Mouse (Mus musculus): ENCODE measurements around the gene Faim2.
A peak's percentile ranks its signal among the peaks of the same experiment; 100 is the strongest.

Gene Faim2

GRCm38 (mm10) chr15:99505324-99506095, 22.5 kb downstream of the Faim2 start:
- peak; percentile 53 for DNase-seq (ENCODE audit: low spot score)

DNA sequence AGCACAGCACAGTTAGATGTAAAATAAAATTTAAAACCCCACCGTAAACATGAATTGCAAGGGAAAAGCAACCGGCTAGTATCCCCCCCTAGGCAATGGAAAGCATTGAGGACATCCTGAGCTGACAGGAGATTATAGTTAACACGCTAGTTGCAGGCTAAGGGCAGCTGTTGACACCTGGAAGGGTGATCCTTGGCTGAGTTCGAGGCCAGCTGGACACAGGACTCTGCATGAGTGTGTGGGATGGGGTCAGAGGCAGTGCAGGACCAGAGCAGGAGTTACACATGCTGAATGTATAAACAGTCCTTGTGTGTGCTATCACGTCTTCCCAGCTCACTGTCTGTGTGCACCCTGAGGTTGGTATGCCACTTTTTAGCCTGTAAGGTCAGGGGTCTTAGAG, 24.7 kb downstream of the Faim2 start:
- DNase-seq (ENCODE audit: low spot score): no peak

GRCm38 (mm10) chr15:99502311-99502831, 25.6 kb downstream of the Faim2 start:
- DNase-seq (ENCODE audit: low spot score): peak; percentile 28

- DNase-seq (ENCODE audit: low spot score): no peak
These were observed 26.4 kb downstream of the Faim2 start for GRCm38 (mm10) chr15:99501292-99502260.

DNA sequence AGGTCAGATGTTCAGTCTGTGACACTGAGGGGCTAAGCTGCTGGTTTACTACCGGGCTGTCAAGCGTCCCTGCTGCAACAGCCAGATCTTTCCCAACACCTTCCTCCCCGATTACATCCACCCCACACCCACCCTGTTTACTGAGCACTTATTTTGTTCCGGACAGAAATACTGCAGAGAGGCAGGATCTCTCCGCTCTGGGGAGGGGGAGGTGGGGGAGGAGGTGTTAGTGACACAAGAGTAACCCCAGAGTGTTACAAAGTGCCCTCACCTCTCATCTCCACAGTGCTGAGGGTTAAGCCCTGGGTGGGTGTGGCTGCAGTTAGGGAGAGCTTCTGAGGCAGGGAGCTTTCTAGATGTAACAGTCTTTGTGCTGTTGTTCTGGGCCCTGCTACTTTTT, 27.6 kb downstream of the Faim2 start:
- DNase-seq (ENCODE audit: low spot score): no peak

DNA sequence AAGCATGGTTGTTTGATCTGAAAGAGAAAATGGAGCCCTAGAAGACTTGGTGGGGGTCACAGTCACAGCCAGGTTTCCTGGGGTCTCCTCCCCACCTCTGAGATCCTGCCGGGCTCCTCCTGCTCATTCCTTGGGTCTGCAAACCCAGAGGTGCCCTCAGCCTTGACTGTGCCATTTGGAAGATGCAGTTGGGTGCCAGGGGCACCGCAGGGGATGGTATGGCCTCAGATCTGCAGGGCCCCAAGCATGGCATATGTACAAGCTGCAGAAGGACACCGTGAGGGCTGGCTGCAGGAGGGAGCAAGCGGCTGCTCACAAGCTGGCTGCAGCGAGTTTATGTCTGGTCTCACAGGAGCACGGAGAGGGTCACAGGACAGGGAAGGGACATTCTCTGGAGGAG, 28.2 kb downstream of the Faim2 start:
- no peak for DNase-seq (ENCODE audit: low spot score)

GRCm38 (mm10) chr15:99498781-99499180, 29.2 kb downstream of the Faim2 start:
- no peak for DNase-seq (ENCODE audit: low spot score)

GRCm38 (mm10) chr15:99498356-99498755, 29.6 kb downstream of the Faim2 start:
- no peak for DNase-seq (ENCODE audit: low spot score)

GRCm38 (mm10) chr15:99497527-99498242, 30.3 kb downstream of the Faim2 start:
- no peak for DNase-seq (ENCODE audit: low spot score)

DNA sequence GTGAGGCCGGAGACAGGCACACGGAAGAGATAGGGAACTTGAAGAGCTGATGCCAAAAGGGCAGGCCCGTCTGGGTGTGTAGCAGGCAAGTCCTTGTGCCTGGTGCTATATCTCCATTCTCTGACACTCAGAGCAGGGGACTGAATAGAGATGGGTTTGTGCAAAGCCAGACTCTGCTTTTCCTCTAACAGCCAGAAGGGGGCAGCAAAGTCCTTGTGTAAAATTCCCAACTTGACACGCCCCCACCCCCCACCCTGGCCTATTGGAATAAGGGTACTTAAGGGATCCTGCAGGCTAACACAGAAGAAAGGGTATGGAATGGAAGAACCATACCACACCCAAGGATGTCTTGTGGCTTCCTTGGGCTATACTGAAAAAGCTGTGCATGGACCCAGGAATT, 30.9 kb downstream of the Faim2 start:
- peak; percentile 89 for DNase-seq (ENCODE audit: low spot score)

DNA sequence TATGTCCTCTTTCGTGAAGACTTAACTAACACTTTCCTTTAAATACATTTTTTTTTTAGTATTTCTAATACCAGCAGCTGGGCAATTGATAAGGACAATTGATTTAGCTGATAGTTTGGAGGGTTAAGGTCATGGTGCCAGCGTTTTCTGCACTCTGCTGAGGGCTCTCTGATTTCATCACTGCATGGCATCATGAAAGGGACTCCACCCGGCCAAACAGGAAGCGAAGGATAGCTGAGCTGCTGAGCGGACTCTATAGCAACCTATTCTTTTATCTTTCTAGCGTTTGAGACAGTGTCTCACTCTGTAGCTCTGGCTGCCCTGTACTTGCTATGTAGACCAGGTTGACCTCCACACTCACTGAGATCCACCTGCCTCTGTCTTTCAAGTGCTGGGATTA, 43.2 kb downstream of the Faim2 start:
- DNase-seq (ENCODE audit: low spot score): no peak

DNA sequence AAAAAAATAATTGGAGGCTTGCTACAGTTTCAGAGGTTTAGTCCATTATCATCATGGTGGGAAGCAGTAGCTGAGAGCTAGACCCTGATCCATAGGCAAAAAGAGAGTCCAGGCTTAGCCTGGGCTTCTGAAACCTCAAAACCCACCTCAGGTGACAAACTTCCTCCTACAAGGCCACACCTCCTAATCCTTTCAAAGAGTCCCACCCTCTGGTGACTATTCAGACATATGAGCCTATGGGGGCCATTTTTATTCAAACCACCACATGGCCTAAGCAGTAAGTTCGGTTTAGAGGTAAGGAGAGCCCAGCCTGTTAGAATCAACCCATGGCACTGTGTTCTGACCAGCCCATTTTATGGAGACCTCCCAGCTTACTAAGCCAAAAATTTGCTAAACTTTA, 52.2 kb downstream of the Faim2 start:
- no peak for DNase-seq (ENCODE audit: low spot score)

DNA sequence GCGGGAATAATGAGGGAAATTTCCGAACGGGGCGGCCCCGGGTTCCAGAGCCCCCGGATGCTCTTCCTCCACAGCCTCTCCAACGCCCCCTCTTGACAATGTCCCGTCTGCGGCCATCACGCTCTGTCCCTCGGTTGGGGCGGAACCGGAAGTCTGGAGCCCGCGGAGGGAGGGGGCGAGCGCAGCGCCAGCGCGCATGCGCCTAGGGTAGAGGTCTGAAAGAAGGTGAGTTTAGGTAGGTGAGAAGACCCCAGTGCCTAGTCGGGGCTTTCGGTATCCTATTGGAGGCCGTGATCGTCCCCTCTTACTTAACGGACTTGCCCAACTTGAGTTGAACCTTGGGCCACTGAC, 53.4 kb downstream of the Faim2 start, which contains the start of gene Bcdin3d:
Gene Bcdin3d, minus strand, starts transcription at position 155 of the 351 bp plus-strand sequence.
- peak; percentile 96 for DNase-seq (ENCODE audit: low spot score)

GRCm38 (mm10) chr15:99473801-99474575, 54.0 kb downstream of the Faim2 start:
- peak; percentile 61 for DNase-seq (ENCODE audit: low spot score)

GRCm38 (mm10) chr15:99472972-99473371, 55.0 kb downstream of the Faim2 start:
- DNase-seq (ENCODE audit: low spot score): no peak

DNA sequence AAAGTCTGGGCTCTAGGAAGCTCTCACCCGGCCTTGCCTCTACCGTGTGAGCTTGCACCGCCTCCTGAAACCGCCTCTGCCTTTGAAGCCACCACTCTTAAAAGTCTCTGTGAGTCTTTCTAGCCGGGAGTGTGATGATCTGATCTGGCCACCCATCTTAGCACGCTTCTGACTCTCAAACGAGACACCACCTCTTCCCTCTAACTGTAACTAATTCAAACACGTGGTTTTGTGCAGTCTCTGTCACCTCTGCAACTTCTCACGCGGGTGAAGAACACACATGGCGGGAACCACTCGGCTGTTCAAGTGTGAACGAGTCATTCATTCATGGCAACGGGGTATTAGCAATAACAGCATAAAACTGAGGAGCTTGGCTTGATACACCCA, 56.3 kb downstream of the Faim2 start:
- DNase-seq (ENCODE audit: low spot score): no peak

GRCm38 (mm10) chr15:99470971-99471676, 56.8 kb downstream of the Faim2 start:
- DNase-seq (ENCODE audit: low spot score): peak; percentile 82

DNA sequence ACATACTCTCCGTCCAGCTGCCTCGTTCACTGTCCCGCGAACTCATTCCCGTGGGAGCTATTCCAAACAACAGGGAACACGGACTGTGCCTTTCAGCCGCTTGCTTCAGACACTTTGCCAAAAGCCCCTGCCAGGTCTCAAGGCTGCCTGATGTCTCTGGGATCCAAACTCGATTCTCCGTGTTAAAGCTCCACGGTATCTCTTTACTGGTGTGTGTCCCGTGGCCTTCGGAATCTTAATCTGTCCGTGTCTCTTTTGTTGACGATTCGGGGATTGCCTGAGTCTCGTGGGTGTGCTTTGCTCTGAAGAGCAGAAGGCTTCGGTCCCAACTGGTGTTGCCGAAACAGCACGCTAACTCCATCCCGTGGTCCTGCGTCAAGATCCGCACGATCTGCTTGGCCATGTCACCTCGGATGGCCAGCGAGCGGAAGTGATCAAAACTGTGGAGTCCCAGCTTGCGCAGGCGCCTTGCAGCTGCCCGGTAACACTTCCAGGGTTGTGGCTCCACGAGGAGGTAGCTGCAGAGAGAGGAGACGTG, 57.7 kb downstream of the Faim2 start:
- no peak for DNase-seq (ENCODE audit: low spot score)

DNA sequence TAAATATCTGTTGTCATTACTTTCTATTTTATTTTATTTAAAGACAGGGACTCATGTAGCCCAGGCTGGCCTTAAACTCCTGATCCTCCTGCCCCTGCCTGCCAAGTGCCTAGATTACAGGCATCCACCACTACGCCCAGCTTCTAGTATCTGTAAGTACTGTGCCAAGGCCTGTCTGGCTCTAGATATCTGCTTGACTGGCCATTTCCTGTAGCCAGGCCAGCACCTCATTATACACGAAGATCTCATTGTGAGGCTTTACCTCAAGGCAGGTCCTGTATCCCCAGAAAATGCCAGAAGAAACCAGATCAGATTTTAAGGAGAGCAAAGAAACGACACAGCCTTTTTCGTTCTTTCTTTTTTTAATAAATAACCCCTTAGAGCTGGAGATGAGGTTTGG, 58.2 kb downstream of the Faim2 start:
- no peak for DNase-seq (ENCODE audit: low spot score)

DNA sequence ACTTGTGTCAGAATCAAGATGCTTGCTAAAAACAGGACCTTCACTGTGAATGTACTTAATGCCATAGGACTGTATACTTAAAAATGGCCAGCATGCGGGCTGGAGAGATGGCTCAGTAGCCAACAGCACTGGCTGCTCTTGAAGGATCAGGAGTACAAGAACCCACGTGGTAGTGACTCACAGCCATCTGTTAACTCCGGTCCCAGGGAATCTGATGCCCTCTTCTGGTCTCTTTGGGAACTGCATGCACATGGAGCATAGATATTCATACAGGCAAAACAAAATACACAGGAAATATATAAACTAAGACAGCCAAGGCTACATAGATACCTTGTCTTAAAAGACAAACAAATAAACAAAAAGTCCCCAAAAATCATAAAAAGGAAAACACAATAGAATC, 58.9 kb downstream of the Faim2 start:
- peak; percentile 80 for DNase-seq (ENCODE audit: low spot score)

Data from retina, embryonic 14.5 days (tissue).